Mouse (Mus musculus) olfactory bulb, adult 2 months (tissue): ENCODE data around the gene Pkd1.

Experiments
- CTCF ChIP-seq: fragments of 200-500 bp; IDR thresholded peaks from 2 replicates; pipeline ENCODE4 v1.5.1; 2012; ENCODE audit warnings: low read depth, mild to moderate bottlenecking, low read length, moderate library complexity; ENCODE audit not compliant: insufficient read depth
- POLR2A ChIP-seq: fragments of 200-500 bp; IDR thresholded peaks from 2 replicates; pipeline ENCODE4 v1.6.1; 2012; ENCODE audit warnings: mild to moderate bottlenecking, low read depth, low read length, moderate library complexity; ENCODE audit not compliant: insufficient read depth

DNA sequence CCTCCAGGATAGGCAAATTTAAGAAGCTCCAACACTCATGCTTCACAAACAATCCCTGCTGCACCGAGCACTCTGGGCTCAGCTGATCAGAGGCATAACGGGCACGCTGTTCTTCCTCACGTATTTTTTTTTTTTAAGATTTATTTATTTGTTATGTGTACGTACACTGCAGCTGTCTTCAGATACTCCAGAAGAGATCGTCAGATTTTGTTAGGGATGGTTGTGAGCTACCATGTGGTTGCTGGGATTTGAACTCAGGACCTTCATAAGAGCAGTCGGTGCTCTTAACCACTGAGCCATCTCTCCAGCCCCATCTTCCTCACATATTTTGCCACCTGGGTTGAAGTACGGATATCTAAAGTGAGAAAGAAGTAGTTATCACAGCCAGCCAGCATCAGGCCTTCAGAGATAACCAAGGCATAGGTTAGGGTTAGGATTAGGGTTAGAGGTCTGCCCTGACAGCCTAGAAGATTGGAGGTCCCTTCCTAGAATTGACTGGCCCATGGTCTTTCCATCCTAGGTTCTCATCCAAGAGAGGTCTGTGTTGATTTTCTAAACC lies 15.4 kb upstream of the Pkd1 start, which contains the start of gene Rab26:
- TF ChIP-seq POLR2A, result no peak
- no peak for TF ChIP-seq CTCF
